Mouse (Mus musculus) testis, adult 2 months (tissue): Measurements from ENCODE around the gene Pim3.

Experiments
- CTCF ChIP-seq: fragments of 200-500 bp; IDR thresholded peaks from 2 replicates; pipeline ENCODE4 v1.5.1; 2012; ENCODE audit warnings: low read depth, mild to moderate bottlenecking, inconsistent platforms, low read length, moderate library complexity; ENCODE audit not compliant: control insufficient read depth, insufficient read depth, insufficient replicate concordance
- POLR2A ChIP-seq: fragments of 200-500 bp; IDR thresholded peaks from 2 replicates; pipeline ENCODE4 v1.6.1; 2012; ENCODE audit warnings: low read depth, mild to moderate bottlenecking, inconsistent platforms, low read length, moderate library complexity; ENCODE audit not compliant: control insufficient read depth

- TF ChIP-seq POLR2A = no peak
- no peak for TF ChIP-seq CTCF
These were observed 4.1 kb downstream of the Pim3 start for GRCm38 (mm10) chr15:88865888-88866695.
